23 mouse cellular contexts compared by ENCODE assay signal in the genomic region with DNA sequence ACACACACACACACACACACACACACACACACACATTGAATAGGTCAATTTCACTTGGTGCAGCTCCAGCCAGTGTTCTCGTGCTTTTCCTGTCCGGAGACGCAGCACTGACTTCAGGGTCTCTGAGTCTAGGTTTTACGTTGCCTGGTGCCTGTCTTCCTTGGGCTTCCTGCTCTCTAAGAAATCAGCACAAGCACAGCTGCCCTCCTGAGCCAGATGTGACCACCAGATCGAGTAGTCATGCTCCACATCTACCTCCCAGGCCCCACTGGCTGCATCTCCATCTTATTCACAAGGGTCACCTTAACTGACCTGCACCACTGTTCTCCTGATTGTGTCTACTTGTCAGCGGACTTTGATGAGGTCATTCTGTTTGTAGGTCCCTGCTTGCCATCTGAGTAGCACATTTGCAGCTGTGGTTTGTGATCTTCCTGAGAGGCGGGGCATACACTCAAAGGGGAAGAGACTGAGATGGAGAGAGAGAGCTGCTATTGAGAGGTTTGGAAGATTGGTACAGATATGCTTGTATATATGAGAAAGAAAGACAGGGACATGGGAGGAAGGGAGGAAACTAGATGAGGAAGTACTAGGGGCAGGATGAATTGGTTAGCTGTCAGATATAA.
A peak's percentile ranks its signal among the peaks of the same experiment; 100 is the strongest.
DNase-seq lines count a peak whose midpoint lies in the region; ATAC-seq and TF ChIP-seq lines count a peak whose summit lies in the region.
"Had no signal": no experiment of that assay in that cellular context is flagged by ENCODE, and none has a peak within 500 bp of the region (broad histone marks: within the 10 kb centered on the region; RNA-seq: fewer than 3 reads in every experiment).

No protein-coding gene starts in this region.

- H3K36me3 ChIP-seq in thymus, adult 2 months (ENCODE audit: control insufficient read depth, insufficient read depth, low read length): no peaks in the 10 kb centered on the region
- H3K36me3 ChIP-seq in megakaryocyte, embryonic 14.5 days (replicated peaks; ENCODE audit: low read length): no peaks in the 10 kb centered on the region
- H3K36me3 ChIP-seq: G1E; hindbrain, embryonic 13.5 days; limb, embryonic 12.5 days; neural tube, embryonic 12.5 days had no signal

- intact Hi-C loops in left cerebral cortex, postnatal 25 days (cut with DNase I): no loop called here
- intact Hi-C loops in gastrocnemius, postnatal 14 days (cut with DNase I; ENCODE audit: low total_unique reads): no loop called here

- ATAC-seq in common myeloid progenitor, adult 5-6 weeks (replicated peaks; ENCODE audit: low read depth, poor library complexity, severe bottlenecking): peak; percentile 96
- ATAC-seq: forebrain, embryonic 13.5 days; Patski had no signal

- 5% methylated on average over 7 of the region's 7 CpGs for WGBS in thymus, adult 2 months

- no peak for TF ChIP-seq POLR2A in thymus, adult 2 months (IDR thresholded peaks at IDR 0.05; ENCODE audit: control insufficient read depth, extremely low read depth, insufficient read depth, low read length, poor library complexity)

- H3K4me3 ChIP-seq in thymus, adult 2 months (ENCODE audit: control insufficient read depth, insufficient read depth, low read length): no peak overlapping the region
- H3K4me3 ChIP-seq in megakaryocyte, embryonic 14.5 days (replicated peaks): peak overlapping the region; percentile 74
- H3K4me3 ChIP-seq: forebrain, embryonic 13.5 days; gastrocnemius, adult 2 months; hindbrain, embryonic 13.5 days; limb, embryonic 12.5 days; neural tube, embryonic 12.5 days had no signal

- peak; percentile 11 for DNase-seq in thymus, adult 2 months
- DNase-seq in thymus, adult 18-20 months: no peak
- peak; percentile 5 for DNase-seq in thymus, postnatal 4 days
- DNase-seq in left cerebral cortex, postnatal 25 days (ENCODE audit: low spot score in 2 of 2): no peak
- DNase-seq in gastrocnemius, postnatal 14 days: no peak
- DNase-seq in spleen, adult 18-20 months: no peak
- DNase-seq: adrenal gland, postnatal 14 days; cerebellum, adult 9-10 months; gastrocnemius, adult 2 months; heart, postnatal 14 days; kidney, adult 18-20 months; lung, adult 18-20 months; lung, postnatal 10 days; midbrain, embryonic 14.5 days; right cerebral cortex, postnatal 14 days had no signal

- no peak for TF ChIP-seq CTCF in thymus, adult 2 months (IDR thresholded peaks at IDR 0.05; ENCODE audit: borderline replicate concordance, control insufficient read depth, extremely low read depth, insufficient read depth, low read length, poor library complexity)

- H3K9me3 ChIP-seq in megakaryocyte, embryonic 14.5 days: no peaks in the 10 kb centered on the region
- H3K9me3 ChIP-seq: forebrain, embryonic 13.5 days; G1E; hindbrain, embryonic 13.5 days; limb, embryonic 12.5 days; neural tube, embryonic 12.5 days had no signal

- peaks cover 5% of the 10 kb centered on the region; the same call in 1 of the 2 replicates for H3K4me1 ChIP-seq in thymus, adult 2 months (replicated peaks; ENCODE audit: control insufficient read depth, insufficient read depth, low read length)
- H3K4me1 ChIP-seq in megakaryocyte, embryonic 14.5 days: peaks cover 9% of the 10 kb centered on the region
- H3K4me1 ChIP-seq: forebrain, embryonic 13.5 days; hindbrain, embryonic 13.5 days; limb, embryonic 12.5 days; neural tube, embryonic 12.5 days had no signal

- H3K27ac ChIP-seq in thymus, adult 2 months (ENCODE audit: control insufficient read depth, insufficient read depth, low read length): no peak overlapping the region
- H3K27ac ChIP-seq: forebrain, embryonic 13.5 days; gastrocnemius, adult 2 months; hindbrain, embryonic 13.5 days; limb, embryonic 12.5 days; neural tube, embryonic 12.5 days had no signal

- no peaks in the 10 kb centered on the region for H3K27me3 ChIP-seq in thymus, adult 2 months (ENCODE audit: control insufficient read depth, insufficient read depth, low read length)
- H3K27me3 ChIP-seq in megakaryocyte, embryonic 14.5 days (replicated peaks): peaks cover 20% of the 10 kb centered on the region
- H3K27me3 ChIP-seq: forebrain, embryonic 13.5 days; hindbrain, embryonic 13.5 days; neural tube, embryonic 12.5 days had no signal

Comparison
In these comparisons a context has a peak if more than half of its experiments do, and no peak if none do; other contexts are left out.
1. DNase-seq: peak in thymus, adult 2 months (single experiment) and thymus, postnatal 4 days (single experiment); none in thymus, adult 18-20 months (0 of 2), left cerebral cortex, postnatal 25 days (0 of 2), gastrocnemius, postnatal 14 days (single experiment) and spleen, adult 18-20 months (0 of 2).